Mouse (Mus musculus): Measurements from ENCODE around the gene Hck. TPM values are rescaled to one million over a fixed set of nuclear protein-coding genes. Genes with fewer than 3 reads are reported as not detected.

The Hck gene
- polyA plus RNA-seq (2015; fragmentation: Nextera tagmentation; extraction: Ambion mirVana): 3.4 and 4.9 TPM in 2 replicates

GRCm38 (mm10) chr2:153108313-153109264 is at the start of gene Hck:
Hck (plus strand) TSS chr2:153108468.
- no peaks in the 10 kb centered on the region for H3K9me3 ChIP-seq (replicated peaks; ENCODE audit: control insufficient read depth, low read length, poor library complexity, severe bottlenecking)
- H3K36me3 ChIP-seq (ENCODE audit: control insufficient read depth, insufficient read depth, low read length): no peaks in the 10 kb centered on the region
- peak within 1 kb of the TSS; percentile 54 for H3K9ac ChIP-seq (ENCODE audit: low read depth, low read length)
- ATAC-seq: peak; percentile 58
- H3K27me3 ChIP-seq (ENCODE audit: control insufficient read depth, insufficient read depth, low read depth, low read length): peaks cover 9% of the 10 kb centered on the region
- H3K4me3 ChIP-seq (ENCODE audit: low read depth, low read length): peak within 1 kb of the TSS; percentile 46
- H3K4me1 ChIP-seq (ENCODE audit: control insufficient read depth, insufficient read depth, low read length): peaks cover 11% of the 10 kb centered on the region
- peak within 1 kb of the TSS; percentile 76 for H3K4me2 ChIP-seq (ENCODE audit: low read length)
- WGBS: 4% methylated on average over 46 of the region's 52 CpGs
- no peak within 1 kb of the TSS for H3K27ac ChIP-seq (ENCODE audit: low read length)

DNA sequence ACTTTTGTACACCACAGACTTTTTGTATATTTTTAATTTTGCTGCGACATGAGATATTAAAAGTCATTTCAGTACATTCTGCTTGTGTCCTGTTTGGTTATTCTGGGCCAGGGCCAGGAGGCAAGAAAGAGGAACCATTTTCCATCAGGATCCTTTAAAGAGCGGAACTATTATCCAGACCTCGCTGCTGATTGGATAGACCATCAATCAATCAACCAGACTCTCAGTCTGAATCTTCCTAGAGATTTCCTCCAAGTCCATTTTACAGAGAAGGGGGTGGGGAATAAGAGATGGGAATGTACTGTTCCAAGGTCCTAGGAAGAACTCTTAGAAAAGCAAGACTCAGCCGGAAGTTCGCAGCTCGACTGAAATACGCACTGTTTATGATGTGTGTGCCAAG is 48.1 kb upstream of the Hck start:
- Histone ChIP-seq H3K9ac (ENCODE audit: low read depth, low read length) (no peak overlapping the region), H3K27me3 (ENCODE audit: control insufficient read depth, insufficient read depth, low read depth, low read length) (no peaks in the 10 kb centered on the region), H3K9me3 (replicated peaks; ENCODE audit: control insufficient read depth, low read length, poor library complexity, severe bottlenecking) (no peaks in the 10 kb centered on the region), H3K4me3 (ENCODE audit: low read depth, low read length) (no peak overlapping the region), H3K4me2 (ENCODE audit: low read length) (no peak overlapping the region), H3K36me3 (ENCODE audit: control insufficient read depth, insufficient read depth, low read length) (0 out of 2 replicates have a peak, but pooled peaks cover 6% of the 10 kb centered on the region), H3K27ac (ENCODE audit: low read length) (no peak overlapping the region), H3K4me1 (ENCODE audit: control insufficient read depth, insufficient read depth, low read length) (peaks cover 4% of the 10 kb centered on the region; the same call in 1 of the 2 replicates)
- ATAC-seq: no peak
- 86% methylated on average over 7 of the region's 7 CpGs for WGBS

DNA sequence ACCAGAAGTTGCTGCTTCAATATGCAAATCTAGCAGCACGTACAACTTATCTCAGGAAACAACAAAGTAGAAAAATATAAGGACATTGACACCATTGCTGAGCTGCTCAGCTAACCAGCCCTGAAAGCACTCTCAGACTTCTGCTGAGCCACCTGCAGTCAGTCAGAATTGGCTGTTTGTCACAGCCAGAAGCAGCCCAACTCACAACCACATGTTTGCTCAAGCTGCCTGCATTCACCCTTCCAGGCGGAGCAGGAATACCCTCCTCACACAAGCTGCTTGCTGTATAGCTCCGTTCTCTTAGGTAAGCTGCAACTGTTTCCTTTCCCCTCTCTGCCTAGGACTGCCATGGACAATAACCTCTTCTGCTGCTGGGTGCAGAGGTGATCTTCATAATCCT is 44.9 kb upstream of the Hck start:
- no peaks in the 10 kb centered on the region for H3K9me3 ChIP-seq (replicated peaks; ENCODE audit: control insufficient read depth, low read length, poor library complexity, severe bottlenecking)
- H3K36me3 ChIP-seq (ENCODE audit: control insufficient read depth, insufficient read depth, low read length): no peaks in the 10 kb centered on the region
- H3K27me3 ChIP-seq (ENCODE audit: control insufficient read depth, insufficient read depth, low read depth, low read length): no peaks in the 10 kb centered on the region
- H3K4me2 ChIP-seq (ENCODE audit: low read length): no peak overlapping the region
- no peak for ATAC-seq
- 53% methylated on average over 3 of the region's 3 CpGs for WGBS
- peak overlapping the region; percentile 31; the same call in 1 of the 2 replicates for H3K27ac ChIP-seq (ENCODE audit: low read length)
- H3K4me1 ChIP-seq (ENCODE audit: control insufficient read depth, insufficient read depth, low read length): peaks cover 4% of the 10 kb centered on the region; the same call in 1 of the 2 replicates
- H3K4me3 ChIP-seq (ENCODE audit: low read depth, low read length): no peak overlapping the region
- H3K9ac ChIP-seq (ENCODE audit: low read depth, low read length): 0 out of 2 replicates have a peak overlapping the region, but pooled peaks have one; percentile 26

DNA sequence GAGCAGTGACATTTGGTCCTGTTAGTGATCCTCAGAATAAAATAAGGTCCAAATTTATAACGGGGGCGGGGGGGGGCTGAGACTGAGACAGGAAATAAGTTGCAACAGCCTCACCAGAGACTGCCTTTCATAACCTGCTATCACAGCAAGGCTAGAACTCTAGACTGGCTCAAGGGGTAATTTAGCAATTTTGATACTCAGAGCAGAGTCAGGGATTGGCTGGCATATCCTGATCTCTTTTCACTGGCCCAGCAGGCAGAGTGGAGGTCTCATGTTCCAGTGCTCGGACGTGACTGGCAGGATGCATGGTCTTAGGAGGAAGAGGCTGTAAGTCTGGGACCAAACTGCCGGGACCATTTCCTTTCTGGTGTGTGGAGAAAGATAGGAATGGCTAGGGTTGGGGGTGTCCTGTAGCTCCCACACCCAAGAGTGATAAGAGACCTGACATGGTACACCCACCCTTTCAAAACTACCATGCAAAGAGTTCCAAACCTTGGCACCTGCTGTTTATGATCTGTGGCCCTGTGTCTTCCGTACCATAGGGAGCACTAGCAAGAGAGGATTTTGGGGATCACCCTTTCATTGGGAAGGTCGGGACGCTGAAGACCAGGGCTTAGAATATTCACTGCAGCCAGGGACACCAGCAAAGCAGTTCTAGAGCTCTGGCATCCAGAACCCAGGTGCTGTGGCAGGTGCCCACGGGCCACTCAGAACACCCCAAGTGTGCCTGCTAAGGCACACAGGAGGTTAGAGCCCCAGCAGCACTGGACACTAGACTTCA is 43.9 kb upstream of the Hck start:
- H3K4me1 ChIP-seq (ENCODE audit: control insufficient read depth, insufficient read depth, low read length): peaks cover 4% of the 10 kb centered on the region; the same call in 1 of the 2 replicates
- WGBS: 76% methylated on average over 9 of the region's 9 CpGs
- no peak overlapping the region for H3K27ac ChIP-seq (ENCODE audit: low read length)
- H3K9me3 ChIP-seq (replicated peaks; ENCODE audit: control insufficient read depth, low read length, poor library complexity, severe bottlenecking): no peaks in the 10 kb centered on the region
- H3K4me3 ChIP-seq (ENCODE audit: low read depth, low read length): no peak overlapping the region
- no peak for ATAC-seq
- peaks cover 3% of the 10 kb centered on the region; the same call in 1 of the 2 replicates for H3K27me3 ChIP-seq (ENCODE audit: control insufficient read depth, insufficient read depth, low read depth, low read length)
- no peak overlapping the region for H3K4me2 ChIP-seq (ENCODE audit: low read length)
- H3K36me3 ChIP-seq (ENCODE audit: control insufficient read depth, insufficient read depth, low read length): no peaks in the 10 kb centered on the region
- no peak overlapping the region for H3K9ac ChIP-seq (ENCODE audit: low read depth, low read length)

GRCm38 (mm10) chr2:153065747-153066508 is 42.3 kb upstream of the Hck start, which contains the start of gene Ccm2l:
Ccm2l (plus strand) TSS chr2:153065955.
- ATAC-seq: no peak
- H3K27me3 ChIP-seq (ENCODE audit: control insufficient read depth, insufficient read depth, low read depth, low read length): peaks cover 16% of the 10 kb centered on the region
- H3K9me3 ChIP-seq (replicated peaks; ENCODE audit: control insufficient read depth, low read length, poor library complexity, severe bottlenecking): no peaks in the 10 kb centered on the region
- H3K36me3 ChIP-seq (ENCODE audit: control insufficient read depth, insufficient read depth, low read length): no peaks in the 10 kb centered on the region
- 56% methylated on average over 12 of the region's 12 CpGs for WGBS
- H3K4me2 ChIP-seq (ENCODE audit: low read length): no peak within 1 kb of the TSS
- peaks cover 6% of the 10 kb centered on the region; the same call in 1 of the 2 replicates for H3K4me1 ChIP-seq (ENCODE audit: control insufficient read depth, insufficient read depth, low read length)
- no peak within 1 kb of the TSS for H3K27ac ChIP-seq (ENCODE audit: low read length)
- H3K9ac ChIP-seq (ENCODE audit: low read depth, low read length): no peak within 1 kb of the TSS
- no peak within 1 kb of the TSS for H3K4me3 ChIP-seq (ENCODE audit: low read depth, low read length)

GRCm38 (mm10) chr2:153066991-153067390 is 41.3 kb upstream of the Hck start:
- Histone ChIP-seq H3K27me3 (ENCODE audit: control insufficient read depth, insufficient read depth, low read depth, low read length) (peaks cover 27% of the 10 kb centered on the region), H3K4me1 (ENCODE audit: control insufficient read depth, insufficient read depth, low read length) (peaks cover 9% of the 10 kb centered on the region; the same call in 1 of the 2 replicates), H3K36me3 (ENCODE audit: control insufficient read depth, insufficient read depth, low read length) (no peaks in the 10 kb centered on the region), H3K4me2 (ENCODE audit: low read length) (no peak overlapping the region), H3K9ac (ENCODE audit: low read depth, low read length) (no peak overlapping the region), H3K27ac (ENCODE audit: low read length) (no peak overlapping the region), H3K9me3 (replicated peaks; ENCODE audit: control insufficient read depth, low read length, poor library complexity, severe bottlenecking) (no peaks in the 10 kb centered on the region), H3K4me3 (ENCODE audit: low read depth, low read length) (no peak overlapping the region)
- no peak for ATAC-seq
- 63% methylated on average over 6 of the region's 6 CpGs for WGBS

- peak; percentile 45; the same call in 1 of the 2 replicates for ATAC-seq
- Histone ChIP-seq H3K27me3 (ENCODE audit: control insufficient read depth, insufficient read depth, low read depth, low read length) (peaks cover 43% of the 10 kb centered on the region), H3K4me2 (ENCODE audit: low read length) (peak overlapping the region; percentile 20; the same call in 1 of the 2 replicates), H3K9ac (ENCODE audit: low read depth, low read length) (no peak overlapping the region), H3K4me1 (ENCODE audit: control insufficient read depth, insufficient read depth, low read length) (peaks cover 5% of the 10 kb centered on the region; the same call in 1 of the 2 replicates), H3K4me3 (ENCODE audit: low read depth, low read length) (peak overlapping the region; percentile 19), H3K27ac (ENCODE audit: low read length) (no peak overlapping the region), H3K9me3 (replicated peaks; ENCODE audit: control insufficient read depth, low read length, poor library complexity, severe bottlenecking) (no peaks in the 10 kb centered on the region), H3K36me3 (ENCODE audit: control insufficient read depth, insufficient read depth, low read length) (no peaks in the 10 kb centered on the region)
- 5% methylated on average over 23 of the region's 23 CpGs for WGBS
Observed at GRCm38 (mm10) chr2:153070762-153071490, 37.3 kb upstream of the Hck start.
